Mouse (Mus musculus): ENCODE measurements around the gene Nxf3. TPM values are rescaled to one million over a fixed set of nuclear protein-coding genes. Genes with fewer than 3 reads are reported as not detected.
"Not testable (repeated sequence)": the region's sequence is repeated elsewhere in the genome, so short reads cannot be mapped to it uniquely, and the experiment has no call there.

Nxf3 gene
- total and polyA plus RNA-seq, 2 experiments from 2014 or later: 0.10 to 0.71 TPM

DNA sequence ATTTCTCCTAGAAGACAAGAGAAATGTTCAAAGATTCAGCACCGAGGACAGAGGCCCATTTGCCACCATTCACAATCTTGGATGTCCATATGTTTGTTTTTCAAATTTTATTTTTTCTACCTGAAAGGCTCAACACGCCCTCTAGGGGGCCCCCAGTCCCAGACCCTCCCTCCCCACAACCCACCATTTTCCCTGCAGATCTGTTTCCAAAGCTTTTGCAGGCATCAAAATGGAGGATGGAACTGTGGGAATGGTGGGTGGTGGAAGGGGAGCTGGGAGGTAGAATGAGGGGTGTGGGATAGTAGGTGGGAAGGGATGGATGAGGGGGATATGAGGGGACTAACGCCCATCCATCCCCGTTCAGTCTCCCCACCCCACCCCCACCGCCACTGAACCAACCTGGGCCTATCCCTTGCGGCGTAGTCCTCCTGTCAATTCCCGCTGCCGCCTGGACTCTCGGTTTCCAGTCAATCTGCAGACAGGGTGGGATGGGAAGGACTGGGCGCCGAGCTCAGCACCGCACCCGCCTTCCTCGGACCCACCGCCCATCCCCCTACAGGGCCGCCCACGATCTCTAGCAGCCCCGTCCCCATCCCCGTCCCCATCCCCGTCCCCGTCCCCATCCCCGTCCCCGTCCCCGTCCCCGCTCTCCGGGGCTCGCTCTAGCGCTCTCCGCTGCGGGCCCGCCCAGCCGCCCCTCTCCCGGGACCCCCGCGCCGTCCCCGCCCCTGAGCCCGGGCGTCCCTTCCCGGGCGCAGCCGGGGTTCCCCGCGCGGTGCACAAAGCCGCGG is 17.7 kb downstream of the Nxf3 start:
- H3K27me3 ChIP-seq (ENCODE audit: insufficient read depth, low read length); H3K4me1 ChIP-seq (ENCODE audit: insufficient read depth, low read length); H3K36me3 ChIP-seq (ENCODE audit: insufficient read depth, low read length); H3K9me3 ChIP-seq (ENCODE audit: low read length): not testable (repeated sequence)
- H3K4me3 ChIP-seq (ENCODE audit: low read depth, low read length): peak overlapping the region; percentile 38
- peak; percentile 66 for DNase-seq (ENCODE audit: low spot score)
- peak; percentile 77 for ATAC-seq (ENCODE audit: low FRiP score)
- H3K27ac ChIP-seq (ENCODE audit: low read depth, low read length): peak overlapping the region; percentile 62
- TF ChIP-seq CTCF (IDR thresholded peaks at IDR 0.05): peak; percentile 67
- H3K4me2 ChIP-seq (ENCODE audit: low read depth, low read length, poor library complexity, severe bottlenecking): peak overlapping the region; percentile 27
- H3K9ac ChIP-seq (replicated peaks; ENCODE audit: low read length, poor library complexity, severe bottlenecking): peak overlapping the region; percentile 50; the same call in 1 of the 2 replicates
- WGBS: 14% methylated on average over 3 of the region's 48 CpGs

DNA sequence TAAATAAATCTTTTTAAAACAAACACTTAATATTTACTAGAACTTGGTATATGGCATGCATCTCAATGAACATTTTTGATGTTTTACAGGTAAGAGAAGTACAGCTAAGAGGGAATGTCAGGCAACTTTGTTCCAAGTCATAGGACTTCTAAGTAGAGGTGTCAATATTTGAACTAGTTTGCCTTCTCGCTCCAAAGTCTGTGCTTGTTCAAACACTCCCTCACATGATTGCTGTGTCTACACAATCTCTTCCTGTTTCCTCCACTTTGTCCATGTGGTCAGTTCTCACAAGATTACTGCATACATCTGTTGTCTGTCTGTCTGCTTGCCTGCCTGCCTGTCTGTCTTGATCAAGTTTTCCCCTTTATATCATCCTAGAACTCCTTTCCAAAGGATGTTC is 24.4 kb downstream of the Nxf3 start:
- no peak for TF ChIP-seq CTCF (IDR thresholded peaks at IDR 0.05)
- WGBS: 71% methylated on average over 1 of the region's 1 CpGs
- no peaks in the 10 kb centered on the region for H3K27me3 ChIP-seq (ENCODE audit: insufficient read depth, low read length)
- H3K4me3 ChIP-seq (ENCODE audit: low read depth, low read length): no peak overlapping the region
- H3K4me2 ChIP-seq (ENCODE audit: low read depth, low read length, poor library complexity, severe bottlenecking): no peak overlapping the region
- no peaks in the 10 kb centered on the region for H3K36me3 ChIP-seq (ENCODE audit: insufficient read depth, low read length)
- H3K9me3 ChIP-seq (ENCODE audit: low read length): no peaks in the 10 kb centered on the region
- no peaks in the 10 kb centered on the region for H3K4me1 ChIP-seq (ENCODE audit: insufficient read depth, low read length)
- no peak for DNase-seq (ENCODE audit: low spot score)
- H3K27ac ChIP-seq (ENCODE audit: low read depth, low read length): no peak overlapping the region
- no peak for ATAC-seq (ENCODE audit: low FRiP score)
- H3K9ac ChIP-seq (replicated peaks; ENCODE audit: low read length, poor library complexity, severe bottlenecking): no peak overlapping the region

DNA sequence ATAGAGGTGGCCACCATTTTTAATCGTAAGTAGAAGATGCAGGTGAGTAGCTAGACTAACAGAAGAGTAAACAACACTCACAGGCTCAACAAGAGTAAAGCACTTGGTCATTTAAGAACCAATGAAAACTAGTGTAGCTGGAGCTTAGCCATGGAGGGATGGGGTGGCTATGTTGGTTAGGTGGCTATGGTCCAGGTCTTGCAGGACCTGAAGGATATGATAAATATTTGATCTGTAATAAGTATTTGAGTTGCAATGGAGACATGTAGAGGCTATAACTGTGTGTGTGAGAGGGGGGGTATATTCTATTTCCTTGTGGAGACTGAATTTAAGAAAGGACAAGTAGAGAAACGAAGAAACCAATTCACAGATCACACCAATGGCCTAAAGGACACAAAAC is 33.8 kb downstream of the Nxf3 start:
- 65% methylated on average over 2 of the region's 2 CpGs for WGBS
- no peaks in the 10 kb centered on the region for H3K27me3 ChIP-seq (ENCODE audit: insufficient read depth, low read length)
- no peak overlapping the region for H3K4me2 ChIP-seq (ENCODE audit: low read depth, low read length, poor library complexity, severe bottlenecking)
- H3K4me1 ChIP-seq (ENCODE audit: insufficient read depth, low read length): no peaks in the 10 kb centered on the region
- no peak overlapping the region for H3K27ac ChIP-seq (ENCODE audit: low read depth, low read length)
- H3K4me3 ChIP-seq (ENCODE audit: low read depth, low read length): no peak overlapping the region
- DNase-seq (ENCODE audit: low spot score) (no peak), ATAC-seq (ENCODE audit: low FRiP score) (no peak)
- H3K36me3 ChIP-seq (ENCODE audit: insufficient read depth, low read length): no peaks in the 10 kb centered on the region
- TF ChIP-seq CTCF (IDR thresholded peaks at IDR 0.05): no peak
- no peak overlapping the region for H3K9ac ChIP-seq (replicated peaks; ENCODE audit: low read length, poor library complexity, severe bottlenecking)
- H3K9me3 ChIP-seq (ENCODE audit: low read length): no peaks in the 10 kb centered on the region

DNA sequence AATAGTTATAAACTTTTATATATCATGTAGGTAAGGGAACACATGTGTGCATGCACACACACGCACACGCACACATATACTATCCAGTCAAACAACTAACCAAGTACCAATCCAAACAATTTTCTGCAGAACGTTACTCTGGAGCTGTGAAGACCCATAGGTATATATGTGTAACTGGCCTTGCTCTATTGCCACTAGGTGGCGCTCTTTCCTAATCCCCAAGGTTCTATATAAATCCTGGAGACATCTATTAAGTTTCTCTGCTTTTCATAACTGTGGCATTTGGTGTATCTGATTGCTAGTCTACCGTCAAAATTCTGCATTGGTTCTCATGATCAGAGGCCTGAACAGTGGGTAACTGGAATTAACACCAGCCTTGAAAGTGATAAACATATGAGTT is 37.5 kb downstream of the Nxf3 start:
- DNase-seq (ENCODE audit: low spot score) (peak; percentile 83), ATAC-seq (ENCODE audit: low FRiP score) (peak; percentile 44; the same call in 1 of the 2 replicates)
- Histone ChIP-seq H3K4me2 (ENCODE audit: low read depth, low read length, poor library complexity, severe bottlenecking) (no peak overlapping the region), H3K4me3 (ENCODE audit: low read depth, low read length) (no peak overlapping the region), H3K9me3 (ENCODE audit: low read length) (no peaks in the 10 kb centered on the region), H3K27ac (ENCODE audit: low read depth, low read length) (no peak overlapping the region), H3K36me3 (ENCODE audit: insufficient read depth, low read length) (no peaks in the 10 kb centered on the region), H3K27me3 (ENCODE audit: insufficient read depth, low read length) (no peaks in the 10 kb centered on the region), H3K9ac (replicated peaks; ENCODE audit: low read length, poor library complexity, severe bottlenecking) (no peak overlapping the region), H3K4me1 (ENCODE audit: insufficient read depth, low read length) (no peaks in the 10 kb centered on the region)
- TF ChIP-seq CTCF (IDR thresholded peaks at IDR 0.05): peak; percentile 84
- WGBS: 25% methylated on average over 5 of the region's 5 CpGs

DNA sequence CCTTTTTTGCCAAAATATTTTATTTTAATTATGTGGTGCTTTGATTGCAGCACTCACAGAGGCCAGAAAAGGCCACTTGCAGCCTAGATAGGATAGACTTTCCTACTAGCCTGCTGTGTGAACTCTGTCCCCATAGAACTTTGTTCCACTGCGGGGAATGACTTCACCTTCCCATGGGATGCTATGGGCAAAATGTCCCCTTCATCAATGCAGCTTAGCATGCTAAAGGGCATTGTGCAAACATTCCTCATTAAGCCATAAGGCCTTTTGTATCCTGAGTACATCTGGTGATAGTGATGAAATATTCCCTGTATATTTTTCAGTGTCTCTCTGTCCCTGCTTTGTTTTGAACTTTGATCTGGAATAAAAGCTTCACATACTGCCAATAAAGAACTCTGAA is 41.3 kb downstream of the Nxf3 start:
- Histone ChIP-seq H3K27me3 (ENCODE audit: insufficient read depth, low read length) (no peaks in the 10 kb centered on the region), H3K4me2 (ENCODE audit: low read depth, low read length, poor library complexity, severe bottlenecking) (no peak overlapping the region), H3K9ac (replicated peaks; ENCODE audit: low read length, poor library complexity, severe bottlenecking) (no peak overlapping the region), H3K27ac (ENCODE audit: low read depth, low read length) (no peak overlapping the region), H3K4me3 (ENCODE audit: low read depth, low read length) (no peak overlapping the region), H3K4me1 (ENCODE audit: insufficient read depth, low read length) (no peaks in the 10 kb centered on the region), H3K36me3 (ENCODE audit: insufficient read depth, low read length) (no peaks in the 10 kb centered on the region), H3K9me3 (ENCODE audit: low read length) (no peaks in the 10 kb centered on the region)
- DNase-seq (ENCODE audit: low spot score) (no peak), ATAC-seq (ENCODE audit: low FRiP score) (no peak)
- TF ChIP-seq CTCF (IDR thresholded peaks at IDR 0.05): no peak
- WGBS: 80% methylated on average over 1 of the region's 1 CpGs

DNA sequence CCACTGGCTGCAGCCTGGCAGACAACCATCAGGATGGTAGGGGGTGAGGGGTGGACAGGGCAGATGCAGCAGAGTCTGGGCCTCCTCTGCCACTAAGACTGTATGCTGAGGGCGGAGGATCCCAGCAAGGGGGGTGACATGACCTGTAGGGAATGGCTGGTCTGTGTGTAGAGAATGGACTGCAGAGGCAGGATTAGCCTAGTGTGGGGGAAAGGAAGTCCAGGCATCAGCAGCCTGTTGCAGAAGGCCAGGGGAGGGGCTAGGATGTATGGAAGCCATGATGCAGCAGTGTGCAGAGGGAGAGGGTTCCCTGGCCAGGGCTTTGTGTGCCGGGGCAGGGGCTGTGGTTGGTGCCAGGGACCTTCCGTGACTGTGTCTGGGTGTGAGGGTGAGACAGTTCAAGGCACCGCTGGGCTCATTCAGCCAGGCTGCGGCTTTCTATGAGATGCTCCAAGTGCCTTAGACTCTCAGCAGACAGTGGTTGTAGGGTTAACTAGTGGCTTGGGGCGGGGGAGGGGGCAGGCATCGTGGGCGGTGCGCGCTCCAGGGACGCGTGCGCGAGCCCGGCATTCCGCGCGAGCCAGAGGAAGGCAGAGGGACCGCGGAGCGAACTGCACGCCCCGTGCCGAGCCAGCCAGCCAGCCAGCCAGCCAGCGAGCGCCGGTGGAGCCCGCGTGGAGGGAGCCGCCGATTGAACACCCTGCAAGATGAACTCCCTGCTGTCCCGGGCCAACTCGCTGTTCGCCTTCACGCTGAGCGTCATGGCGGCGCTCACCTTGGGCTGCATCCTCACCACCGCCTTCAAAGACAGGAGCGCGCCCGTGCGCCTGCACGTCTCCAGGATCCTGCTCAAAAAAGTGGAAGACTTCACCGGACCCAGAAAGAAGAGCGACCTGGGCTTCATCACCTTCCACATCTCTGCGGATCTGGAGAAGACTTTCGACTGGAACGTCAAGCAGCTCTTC is 52.0 kb downstream of the Nxf3 start, which contains the start of gene Arxes1:
Gene Arxes1, plus strand, starts transcription at position 569 of the 965 bp plus-strand sequence.
- H3K9me3 ChIP-seq (ENCODE audit: low read length); H3K27ac ChIP-seq (ENCODE audit: low read depth, low read length); H3K27me3 ChIP-seq (ENCODE audit: insufficient read depth, low read length); H3K36me3 ChIP-seq (ENCODE audit: insufficient read depth, low read length); H3K4me1 ChIP-seq (ENCODE audit: insufficient read depth, low read length); H3K9ac ChIP-seq (replicated peaks; ENCODE audit: low read length, poor library complexity, severe bottlenecking): not testable (repeated sequence)
- ATAC-seq (ENCODE audit: low FRiP score) (peak; percentile 94), DNase-seq (ENCODE audit: low spot score) (peak; percentile 3)
- 13% methylated on average over 14 of the region's 49 CpGs for WGBS
- peak within 1 kb of the TSS; percentile 35 for H3K4me3 ChIP-seq (ENCODE audit: low read depth, low read length)
- peak within 1 kb of the TSS; percentile 42 for H3K4me2 ChIP-seq (ENCODE audit: low read depth, low read length, poor library complexity, severe bottlenecking)

All from midbrain, postnatal 0 days (tissue).